ENCODE assay signal across 24 mouse cellular contexts in genomic region chr2:180402851-180403459, GRCm38 (mm10). TPM values are rescaled to one million over a fixed set of nuclear protein-coding genes. Genes with fewer than 3 reads are reported as not detected.
DNase-seq lines count a peak whose midpoint lies in the region; ATAC-seq and TF ChIP-seq lines count a peak whose summit lies in the region.
"Had no signal": no experiment of that assay in that cellular context is flagged by ENCODE, and none has a peak within 500 bp of the region (broad histone marks: within the 10 kb centered on the region; RNA-seq: fewer than 3 reads in every experiment).

No protein-coding gene starts in this region.

- no peaks in the 10 kb centered on the region for H3K27me3 ChIP-seq in heart, embryonic 10.5 days (ENCODE audit: insufficient read depth, poor library complexity, severe bottlenecking)
- no peaks in the 10 kb centered on the region for H3K27me3 ChIP-seq in heart, postnatal 0 days (ENCODE audit: control insufficient read depth, insufficient read depth, low read length)
- no peaks in the 10 kb centered on the region for H3K27me3 ChIP-seq in myocyte (ENCODE audit: control insufficient read depth, insufficient read depth, insufficient read length)
- H3K27me3 ChIP-seq: embryonic facial prominence, embryonic 12.5 days; forebrain, embryonic 13.5 days; Patski had no signal

- no peak for TF ChIP-seq CTCF in gastrocnemius, adult 2 months (IDR thresholded peaks at IDR 0.05)
- no peak for TF ChIP-seq CTCF in heart, postnatal 0 days (IDR thresholded peaks at IDR 0.05; ENCODE audit: low read depth)

- H3ac ChIP-seq in myocyte (ENCODE audit: control insufficient read depth, insufficient read length), result no peak overlapping the region

- 78% methylated on average over 9 of the region's 9 CpGs for WGBS in heart, embryonic 10.5 days
- WGBS in heart, postnatal 0 days, result 66% methylated on average over 9 of the region's 9 CpGs

- no peaks in the 10 kb centered on the region for H3K79me2 ChIP-seq in myocyte (ENCODE audit: control insufficient read depth, insufficient read depth)

- 0 out of 2 replicates have a peak overlapping the region, but pooled peaks have one; percentile 21 for H3K27ac ChIP-seq in gastrocnemius, adult 2 months
- H3K27ac ChIP-seq in heart, embryonic 10.5 days, result no peak overlapping the region
- H3K27ac ChIP-seq in heart, postnatal 0 days (ENCODE audit: low read depth), result no peak overlapping the region
- H3K27ac ChIP-seq: embryonic facial prominence, embryonic 10.5 days; embryonic facial prominence, embryonic 12.5 days; forebrain, embryonic 13.5 days had no signal

- peak; percentile 70 for TF ChIP-seq POLR2A in myocyte (IDR thresholded peaks at IDR 0.05; ENCODE audit: insufficient read length, low read depth)

- no peak overlapping the region for H3K9ac ChIP-seq in heart, postnatal 0 days (replicated peaks; ENCODE audit: low read depth, low read length)
- H3K9ac ChIP-seq: embryonic facial prominence, embryonic 12.5 days; forebrain, embryonic 13.5 days had no signal

- no peaks in the 10 kb centered on the region for H3K36me3 ChIP-seq in heart, embryonic 10.5 days
- no peaks in the 10 kb centered on the region for H3K36me3 ChIP-seq in heart, postnatal 0 days (replicated peaks; ENCODE audit: control insufficient read depth, insufficient read depth, low read length)
- no peaks in the 10 kb centered on the region for H3K36me3 ChIP-seq in myocyte (ENCODE audit: control insufficient read depth, insufficient read depth)
- H3K36me3 ChIP-seq: embryonic facial prominence, embryonic 10.5 days; embryonic facial prominence, embryonic 12.5 days; G1E had no signal

- H3K4me3 ChIP-seq in gastrocnemius, adult 2 months, result no peak overlapping the region
- H3K4me3 ChIP-seq in heart, embryonic 10.5 days, result no peak overlapping the region
- H3K4me3 ChIP-seq in heart, postnatal 0 days (ENCODE audit: low read depth, low read length), result no peak overlapping the region
- H3K4me3 ChIP-seq in myocyte, result no peak overlapping the region
- H3K4me3 ChIP-seq: embryonic facial prominence, embryonic 10.5 days; embryonic facial prominence, embryonic 12.5 days; forebrain, embryonic 13.5 days had no signal

- TF ChIP-seq EP300 in heart, postnatal 0 days (IDR thresholded peaks at IDR 0.05; ENCODE audit: low read depth), result no peak

- H3K4me2 ChIP-seq in heart, postnatal 0 days (ENCODE audit: low read depth, low read length), result no peak overlapping the region
- H3K4me2 ChIP-seq in myocyte (ENCODE audit: low read depth), result no peak overlapping the region
- H3K4me2 ChIP-seq: embryonic facial prominence, embryonic 12.5 days; forebrain, embryonic 13.5 days had no signal

- H3K9me3 ChIP-seq in heart, embryonic 10.5 days, result no peaks in the 10 kb centered on the region
- no peaks in the 10 kb centered on the region for H3K9me3 ChIP-seq in heart, postnatal 0 days (replicated peaks; ENCODE audit: control insufficient read depth, low read length)
- H3K9me3 ChIP-seq: embryonic facial prominence, embryonic 10.5 days; embryonic facial prominence, embryonic 12.5 days; forebrain, embryonic 13.5 days; G1E had no signal

- intact Hi-C loops in gastrocnemius, adult 2 months (cut with DNase I), result no loop called here
- intact Hi-C loops in heart, postnatal 36 days (cut with DNase I), result no loop called here

- peaks cover 17% of the 10 kb centered on the region for H3K4me1 ChIP-seq in heart, embryonic 10.5 days
- 0 out of 2 replicates have a peak, but pooled peaks cover 4% of the 10 kb centered on the region for H3K4me1 ChIP-seq in heart, postnatal 0 days (ENCODE audit: control insufficient read depth, insufficient read depth)
- H3K4me1 ChIP-seq: embryonic facial prominence, embryonic 10.5 days; embryonic facial prominence, embryonic 12.5 days; forebrain, embryonic 13.5 days had no signal

- no peak for ATAC-seq in heart, postnatal 0 days (ENCODE audit: insufficient read depth, low read depth)
- ATAC-seq: activated CD4-positive, CD25-positive, alpha-beta regulatory T cell, adult 4 months; CD4-positive, CD25-positive, alpha-beta regulatory T cell, adult 4 months; forebrain, embryonic 13.5 days; Patski had no signal

- peak; percentile 59 for DNase-seq in gastrocnemius, adult 2 months
- no peak for DNase-seq in gastrocnemius, postnatal 4 days (ENCODE audit: low spot score in 2 of 2)
- peak; percentile 87 for DNase-seq in heart, adult 11 months
- DNase-seq in heart, embryonic 10.5 days (ENCODE audit: low spot score), result no peak
- DNase-seq in heart, postnatal 0 days (ENCODE audit: low spot score), result peak; percentile 4
- DNase-seq in heart, postnatal 36 days, result no peak
- DNase-seq in liver, result no peak
- DNase-seq: adrenal gland, adult 8-10 months; adrenal gland, postnatal 14 days; adrenal gland, postnatal 36 days; B cell, adult 2 months; cerebellum, adult 11-12 months; cerebellum, adult 2 months; cerebellum, adult 9-10 months; cerebellum, postnatal 10 days; cerebellum, postnatal 25 days had no signal

TF ChIP-seq in myocyte, 11 proteins besides CTCF, POLR2A, EP300 and RAD21:
- TF ChIP-seq MYOG (IDR thresholded peaks at IDR 0.05; ENCODE audit: control insufficient read depth in 1 of 3, insufficient read depth in 1 of 3, insufficient read length in 2 of 3, low read depth in 2 of 3) (no peak), POLR2AphosphoS2 (IDR thresholded peaks at IDR 0.05; ENCODE audit: insufficient read length, low read depth) (peak; percentile 97), MYOD1 (IDR thresholded peaks at IDR 0.05; ENCODE audit: control insufficient read depth in 1 of 3, insufficient read length in 2 of 3, low read depth in 2 of 3) (no peak)

RNA-seq across cellular contexts. Expression of gene Slco4a1, which starts 53.1 kb away (rescaled TPM):
- under 1 TPM in 1 of 2 experiments, not detected in 1; 0.15 TPM for total RNA-seq in gastrocnemius, adult 2 months (2021)
- under 1 TPM; 0.21 to 0.69 TPM for total RNA-seq in gastrocnemius, postnatal 4 days (2021)
- 0.59 and 0.60 TPM in 2 replicates for polyA plus RNA-seq in heart, embryonic 10.5 days (2016; fragmentation: Nextera tagmentation; extraction: Ambion mirVana)
- total RNA-seq in heart, postnatal 0 days (2014; rRNA removed; ENCODE audit: low replicate concordance), result 0.50 TPM in 1 of 2 replicates, not detected in the other
- polyA plus RNA-seq in heart, postnatal 0 days (2015; fragmentation: Nextera tagmentation; extraction: Ambion mirVana), result not detected in 2 replicates
- total RNA-seq in heart, postnatal 36 days (2021), result under 1 TPM in 1 of 2 experiments, not detected in 1; 0.08 TPM
- 0.18 TPM for polyA plus RNA-seq in myocyte (2012; fragmentation: generic; extraction: Trizol)
- polyA plus RNA-seq: G1E had no signal

Comparison
In these comparisons a context has a peak if more than half of its experiments do, and no peak if none do; other contexts are left out.
1. DNase-seq: peak in gastrocnemius, adult 2 months (single experiment), heart, adult 11 months (single experiment) and heart, postnatal 0 days (single experiment); none in gastrocnemius, postnatal 4 days (0 of 2), heart, embryonic 10.5 days (single experiment), heart, postnatal 36 days (0 of 2) and liver (single experiment).